Comparison of ENCODE assay signal across 24 mouse cellular contexts in genomic region chr13:95918624-95919284, GRCm38 (mm10). TPM values are rescaled to one million over a fixed set of nuclear protein-coding genes. Genes with fewer than 3 reads are reported as not detected.
DNase-seq lines count a peak whose midpoint lies in the region; ATAC-seq and TF ChIP-seq lines count a peak whose summit lies in the region.
"Had no signal": no experiment of that assay in that cellular context is flagged by ENCODE, and none has a peak within 500 bp of the region (broad histone marks: within the 10 kb centered on the region; RNA-seq: fewer than 3 reads in every experiment).

No protein-coding gene starts in this region.

- no peaks in the 10 kb centered on the region for H3K36me3 ChIP-seq in ES-E14 (ENCODE audit: control insufficient read depth, insufficient read depth, low read length, poor library complexity, severe bottlenecking)
- H3K36me3 ChIP-seq: embryonic facial prominence, embryonic 12.5 days; forebrain, embryonic 10.5 days; heart, embryonic 10.5 days; heart, embryonic 15.5 days; liver, embryonic 15.5 days; lung, embryonic 15.5 days had no signal

- no peak overlapping the region for H3K4me3 ChIP-seq in ES-E14 (ENCODE audit: insufficient read depth in 1 of 2, low read depth in 1 of 2, low read length in 2 of 2, poor library complexity in 1 of 2, severe bottlenecking in 1 of 2)
- H3K4me3 ChIP-seq: embryonic facial prominence, embryonic 12.5 days; forebrain, embryonic 10.5 days; heart, embryonic 10.5 days; heart, embryonic 15.5 days; liver, embryonic 15.5 days; lung, embryonic 15.5 days had no signal

- H3K27ac ChIP-seq in ES-E14 (ENCODE audit: insufficient read depth, low read depth, low read length, poor library complexity, severe bottlenecking) = no peak overlapping the region
- H3K27ac ChIP-seq: embryonic facial prominence, embryonic 12.5 days; forebrain, embryonic 10.5 days; heart, embryonic 10.5 days; heart, embryonic 15.5 days; liver, embryonic 15.5 days; lung, embryonic 15.5 days had no signal

- no peaks in the 10 kb centered on the region for H3K9me3 ChIP-seq in ES-E14 (ENCODE audit: control insufficient read depth, insufficient read depth, low read depth, low read length)
- H3K9me3 ChIP-seq: embryonic facial prominence, embryonic 12.5 days; heart, embryonic 15.5 days; lung, embryonic 15.5 days had no signal

- in situ Hi-C loops in ES-E14 (cut with MboI; ENCODE audit: low sequenced_read_pairs in 2 of 2, unreplicated experiment in 2 of 2) = no loop called here

- ATAC-seq in megakaryocyte, adult 5-6 weeks (ENCODE audit: poor library complexity, severe bottlenecking) = peak; percentile 42
- ATAC-seq: forebrain, embryonic 16.5 days; hindbrain, embryonic 16.5 days; midbrain, embryonic 16.5 days had no signal

- H3K9ac ChIP-seq in ES-E14 (ENCODE audit: insufficient read depth, low read depth, low read length, poor library complexity, severe bottlenecking) = no peak overlapping the region
- H3K9ac ChIP-seq: embryonic facial prominence, embryonic 12.5 days; heart, embryonic 15.5 days; liver, embryonic 15.5 days; lung, embryonic 15.5 days had no signal

- peak; percentile 30 for DNase-seq in adrenal gland, adult 8-10 months
- DNase-seq in adrenal gland, postnatal 10 days = no peak
- peak; percentile 17 for DNase-seq in layer of hippocampus, adult 9-11 months
- DNase-seq in layer of hippocampus, adult 11-12 months (ENCODE audit: low spot score) = no peak
- DNase-seq in ES-E14 (ENCODE audit: low read depth, low spot score) = no peak
- no peak for DNase-seq in urinary bladder, postnatal 36 days (ENCODE audit: low spot score in 2 of 2)
- no peak for DNase-seq in ovary, postnatal 10 days (ENCODE audit: low spot score)
- DNase-seq: cerebellum, adult 11 months; cerebellum, adult 9-10 months; cerebellum, postnatal 36 days; gastrocnemius, postnatal 10 days; kidney, adult 18-20 months; kidney, postnatal 36 days; lung, postnatal 36 days had no signal

- peaks cover 0 to 4% of the 10 kb centered on the region in 2 experiments; a peak in 1 of 4 replicates for H3K4me1 ChIP-seq in ES-E14 (ENCODE audit: control insufficient read depth in 2 of 2, insufficient read depth in 2 of 2, low read length in 2 of 2, poor library complexity in 1 of 2)
- H3K4me1 ChIP-seq: embryonic facial prominence, embryonic 12.5 days; forebrain, embryonic 10.5 days; heart, embryonic 10.5 days; heart, embryonic 15.5 days; lung, embryonic 15.5 days had no signal

TF ChIP-seq in ES-E14, 5 proteins besides CTCF, POLR2A, EP300 and RAD21:
- no peak for TF ChIP-seq CHD2 (IDR thresholded peaks at IDR 0.05; ENCODE audit: low read depth, low read length)
- TF ChIP-seq ZNF384 (IDR thresholded peaks at IDR 0.05; ENCODE audit: low read depth, low read length) = peak; percentile 69
- no peak for TF ChIP-seq MAFK (IDR thresholded peaks at IDR 0.05; ENCODE audit: insufficient read depth, low read depth, low read length)

RNA-seq across cellular contexts. Expression of gene Iqgap2, which starts 27.0 kb away (rescaled TPM):
- 100 to 1,000 TPM; 141 to 294 (median 213) TPM for total RNA-seq in adrenal gland, adult 8-10 months (2022)
- total RNA-seq in adrenal gland, postnatal 10 days (2021) = 10 to 100 TPM; 63.8 to 81.7 TPM
- total RNA-seq in ES-E14 (2012; rRNA removed) = 15.0 and 16.1 TPM in 2 replicates
- total RNA-seq in megakaryocyte, adult 5-6 weeks (2015) = 143 and 152 TPM in 2 replicates
- 223 and 240 TPM in 2 replicates for total RNA-seq in megakaryocyte, adult 5-6 weeks (2017)

Comparison
In these comparisons a context has a peak if more than half of its experiments do, and no peak if none do; other contexts are left out.
1. DNase-seq: peak in adrenal gland, adult 8-10 months (single experiment) and layer of hippocampus, adult 9-11 months (single experiment); none in adrenal gland, postnatal 10 days (single experiment), layer of hippocampus, adult 11-12 months (single experiment), ES-E14 (single experiment), urinary bladder, postnatal 36 days (0 of 2) and ovary, postnatal 10 days (single experiment).